Mouse (Mus musculus): ENCODE measurements around the gene Pls3.

Pls3 gene

GRCm38 (mm10) chrX:75874332-75875291, at the start of gene Pls3:
Gene Pls3, minus strand, starts transcription at chrX:75875182.
- DNase-seq = peak; percentile 92

DNA sequence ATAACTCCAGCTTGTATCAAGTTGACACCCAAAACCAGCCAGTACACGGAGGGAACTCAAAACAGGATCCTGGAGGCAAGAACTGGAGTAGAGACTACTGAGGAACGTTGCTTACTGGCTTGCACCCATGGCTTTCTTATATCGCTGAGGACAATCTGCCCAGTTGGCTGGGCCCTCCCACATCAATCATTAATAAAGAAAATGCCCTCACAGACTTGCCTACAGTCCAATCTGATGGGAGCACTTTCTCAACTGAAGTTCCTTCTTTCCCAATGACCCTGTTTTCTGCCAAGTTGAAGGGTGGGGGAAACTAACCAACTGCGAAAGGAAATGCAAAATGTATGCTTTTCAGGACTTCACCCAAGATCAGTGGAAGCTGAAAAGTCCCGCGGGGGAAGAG, 20.7 kb upstream of the Pls3 start:
- peak; percentile 5 for DNase-seq

DNA sequence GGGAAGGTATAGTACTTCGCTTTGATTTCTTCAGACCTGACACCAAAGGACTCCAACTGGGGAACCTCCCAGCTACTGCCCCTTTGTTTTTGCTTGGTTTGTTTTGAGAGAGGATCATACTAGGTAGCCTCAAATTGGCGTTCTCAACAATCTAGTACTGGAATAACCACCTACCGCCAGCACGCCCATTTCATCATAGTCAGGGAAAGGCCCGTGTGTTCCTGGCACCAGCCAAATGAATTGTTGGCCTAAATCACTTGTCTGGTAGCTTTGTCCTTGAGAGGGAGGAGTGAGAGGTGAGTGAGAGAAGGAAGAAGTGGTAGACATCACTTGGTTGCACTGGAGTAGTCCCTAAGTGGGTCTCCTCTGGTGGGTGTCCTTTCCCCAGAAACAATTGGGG, 584 bp upstream of the Pls3 start:
- peak; percentile 0 for DNase-seq

DNA sequence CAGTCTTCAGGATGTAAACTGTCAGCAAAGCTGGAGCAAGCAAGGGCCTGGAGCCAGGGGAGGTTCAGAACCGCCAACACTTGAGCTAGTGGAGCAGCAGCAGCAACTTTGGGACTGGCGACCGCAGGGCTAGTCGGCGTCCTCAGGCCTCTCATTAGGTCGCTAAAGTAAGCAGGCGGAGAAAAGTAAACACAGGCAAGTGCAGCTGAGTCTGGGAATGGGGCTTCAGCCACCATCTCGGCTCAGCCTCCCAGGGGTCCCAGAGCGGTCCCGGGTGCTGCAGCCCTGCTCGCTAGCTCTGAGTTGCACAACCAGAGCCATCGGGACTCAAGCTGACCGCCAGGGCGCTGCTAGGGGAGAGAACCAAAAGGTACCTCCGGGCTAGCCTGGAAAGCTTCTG, 1.2 kb downstream of the Pls3 start:
- peak; percentile 38 for DNase-seq

DNA sequence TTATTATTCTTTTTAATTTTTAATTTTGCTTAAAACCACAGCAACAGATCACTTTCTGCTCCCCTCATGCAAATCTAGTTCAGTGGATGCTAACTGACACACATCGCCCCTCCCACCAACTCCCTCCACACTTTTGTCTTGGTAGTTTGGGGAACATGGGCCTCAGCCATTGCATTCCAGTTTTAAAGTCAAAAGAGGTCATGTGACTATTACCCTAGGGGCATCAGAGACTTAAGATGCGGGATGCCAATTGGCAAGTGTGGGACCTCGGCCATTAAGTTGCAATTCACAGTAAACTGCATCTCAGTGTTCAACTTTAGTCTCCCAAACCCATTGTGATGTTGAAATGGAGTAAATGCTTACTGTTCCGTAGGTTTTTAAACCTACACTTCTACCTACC, 1.7 kb downstream of the Pls3 start:
- DNase-seq = no peak

DNA sequence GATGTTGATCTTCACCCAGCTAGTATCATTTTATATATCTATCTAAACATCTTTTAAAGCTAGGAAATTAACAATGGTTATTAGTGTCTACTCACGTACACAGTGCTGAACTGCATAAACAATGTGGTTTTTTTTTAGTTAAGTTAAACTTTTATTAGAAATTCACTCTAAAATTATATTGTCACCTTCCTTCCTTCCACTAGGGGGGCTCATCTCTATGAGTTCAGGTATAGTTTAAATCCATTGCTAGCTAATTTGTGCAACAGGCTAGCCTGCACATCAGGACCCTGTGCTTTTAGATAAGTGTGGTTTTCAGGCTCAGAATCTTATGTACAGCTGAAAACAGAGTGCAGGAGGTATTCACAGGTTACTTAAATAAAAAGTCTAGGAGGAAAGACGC, 3.1 kb downstream of the Pls3 start:
- DNase-seq = no peak

DNA sequence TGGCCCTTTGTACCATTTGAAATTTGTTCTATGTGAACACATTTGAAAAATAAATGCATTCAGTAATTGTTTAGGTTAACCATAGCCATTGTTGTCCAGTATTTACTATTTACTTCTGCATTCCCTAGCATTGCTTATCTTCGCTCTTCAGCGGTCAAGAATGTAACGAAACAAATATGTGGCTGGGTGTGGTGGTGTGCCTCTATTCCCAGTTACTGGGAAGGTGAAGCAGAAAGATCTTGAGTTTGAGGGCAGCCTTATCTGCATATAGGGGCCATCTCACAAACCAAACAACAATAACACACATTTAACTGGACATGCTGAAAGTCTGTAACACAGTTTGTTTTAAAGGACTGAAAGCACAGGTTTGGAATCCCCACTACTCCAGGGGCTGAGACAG, 13.3 kb downstream of the Pls3 start:
- DNase-seq = no peak

DNA sequence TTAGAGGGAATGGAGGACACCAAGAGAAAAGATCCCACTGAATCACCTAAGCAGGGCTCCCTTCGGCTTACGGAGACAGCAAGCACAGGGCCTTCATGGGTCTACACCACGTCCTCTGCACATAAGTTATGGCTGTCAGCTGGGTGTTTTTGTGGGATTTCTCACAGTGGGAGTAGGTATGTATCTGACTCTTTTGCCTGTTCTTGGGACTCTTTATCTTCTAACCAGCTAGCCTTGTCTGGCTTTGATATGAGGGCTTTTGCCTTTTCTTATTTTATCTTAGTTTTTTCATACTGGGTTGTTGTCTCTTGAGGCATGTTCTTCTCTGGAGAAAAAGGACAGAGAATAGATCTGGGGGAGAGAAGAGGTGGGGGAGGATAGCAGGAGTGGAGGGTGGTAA, 20.7 kb downstream of the Pls3 start:
- no peak for DNase-seq

DNA sequence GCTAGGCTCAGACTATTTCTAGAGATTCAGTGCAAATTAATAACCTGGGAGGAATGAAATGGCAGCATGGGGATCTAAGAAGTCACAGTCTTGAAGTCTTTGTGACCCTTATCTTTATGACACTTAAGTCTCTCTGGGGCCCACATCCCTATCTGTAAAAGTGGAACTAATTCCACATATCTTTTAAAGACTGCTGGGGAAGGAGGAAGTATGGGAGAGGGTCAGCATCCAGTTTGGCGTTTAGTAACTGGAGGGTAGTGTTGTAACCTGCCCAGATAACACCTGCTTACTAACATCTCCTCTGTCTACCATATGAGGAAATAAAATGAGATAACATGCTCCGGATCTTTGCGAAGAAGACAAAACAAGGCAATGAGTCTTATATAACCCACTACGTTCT, 30.7 kb downstream of the Pls3 start:
- DNase-seq = no peak

- peak; percentile 1 for DNase-seq
These were observed 32.1 kb downstream of the Pls3 start for GRCm38 (mm10) chrX:75842835-75843234.

GRCm38 (mm10) chrX:75842120-75842519, 32.9 kb downstream of the Pls3 start:
- DNase-seq = no peak

DNA sequence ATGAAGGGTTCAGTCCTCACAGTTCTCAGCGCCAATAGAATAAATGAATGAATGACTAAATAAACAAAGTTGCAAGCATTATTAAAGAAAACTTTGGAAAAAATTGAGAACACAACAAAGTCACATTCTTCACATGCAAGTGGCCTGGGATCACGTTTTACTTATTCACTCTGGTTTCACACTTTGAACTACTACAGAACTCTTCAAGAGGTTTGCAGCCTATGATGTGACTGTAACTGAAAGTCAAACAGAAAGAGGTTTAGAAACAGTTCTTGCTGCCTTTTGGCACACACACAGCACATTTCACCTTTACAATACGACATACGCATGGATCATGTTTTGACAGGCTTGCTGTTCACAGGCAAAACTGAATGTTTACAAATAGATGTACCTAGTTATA, 34.7 kb downstream of the Pls3 start:
- no peak for DNase-seq

GRCm38 (mm10) chrX:75834836-75835235, 40.1 kb downstream of the Pls3 start:
- DNase-seq = no peak

- no peak for DNase-seq
These were observed 40.7 kb downstream of the Pls3 start for GRCm38 (mm10) chrX:75834286-75834685.

DNA sequence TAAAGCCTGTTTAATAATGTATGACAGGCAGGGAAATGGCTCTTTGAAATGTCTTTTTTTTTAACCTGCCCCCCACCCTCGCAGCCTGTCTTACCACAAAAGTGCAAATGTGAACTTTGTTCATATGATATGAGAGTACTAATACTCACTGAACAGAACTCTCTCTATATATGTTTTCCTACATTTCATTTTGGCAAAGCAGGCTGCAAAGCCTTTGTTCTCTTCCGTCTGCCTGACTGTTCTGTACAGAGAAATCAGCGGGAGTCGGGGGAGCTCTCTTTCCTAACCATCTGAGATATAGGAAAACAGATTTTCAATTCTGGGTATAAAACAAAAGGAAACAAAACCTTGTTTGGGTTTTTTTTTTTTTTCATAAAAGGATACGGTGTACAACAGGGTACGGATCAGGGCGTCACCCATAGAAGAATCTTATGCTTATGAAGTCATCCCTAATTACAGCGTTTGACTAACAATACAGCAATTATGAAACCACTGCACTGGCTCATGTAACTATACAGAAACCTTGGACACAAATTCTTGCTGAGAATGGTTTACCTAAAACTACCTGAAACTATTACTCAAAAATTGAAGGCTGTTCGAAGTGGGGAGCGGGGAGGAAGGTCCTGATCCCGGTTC, 41.9 kb downstream of the Pls3 start:
- no peak for DNase-seq

DNA sequence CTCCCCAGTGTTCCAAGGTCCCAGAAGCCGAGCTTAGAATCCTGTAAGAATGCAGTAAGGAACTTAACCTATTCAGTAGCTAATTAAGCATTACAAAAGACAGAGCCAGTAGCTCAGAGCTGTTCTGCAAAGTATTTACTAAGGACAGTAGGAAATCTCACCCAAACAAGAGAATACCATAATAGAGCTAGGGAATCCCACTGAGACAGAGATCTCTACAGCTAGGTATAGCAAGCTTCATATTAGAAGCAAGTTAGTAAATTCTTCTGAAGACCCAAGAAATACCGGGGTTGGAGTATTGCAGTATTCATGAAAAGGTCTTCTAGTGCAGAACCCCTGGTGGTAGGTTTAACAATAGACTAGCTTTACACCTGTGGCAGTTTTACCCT, 45.1 kb downstream of the Pls3 start:
- no peak for DNase-seq

- DNase-seq = no peak
These were observed 45.6 kb downstream of the Pls3 start for GRCm38 (mm10) chrX:75829240-75829866.

- DNase-seq = peak; percentile 9
These were observed 56.2 kb downstream of the Pls3 start for GRCm38 (mm10) chrX:75818647-75819271.

DNA sequence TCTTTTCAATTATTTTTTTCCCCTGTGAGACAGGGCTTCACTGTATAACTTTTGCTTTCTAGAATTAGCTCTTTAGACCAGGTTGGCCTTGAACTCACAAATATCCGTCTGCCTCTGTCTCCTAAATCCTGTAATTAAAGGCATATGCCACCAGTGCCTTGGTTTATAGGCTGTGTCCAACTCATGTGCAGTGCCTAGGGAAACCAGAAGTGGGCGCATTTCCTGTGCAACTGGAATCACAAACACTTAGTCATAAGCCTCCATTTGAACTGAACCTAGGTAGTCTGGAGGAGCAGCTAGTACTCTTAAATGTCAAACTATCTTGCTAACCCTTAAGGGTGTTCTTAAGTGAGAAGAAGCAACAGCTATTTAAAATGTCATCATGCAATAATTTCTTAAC, 60.0 kb downstream of the Pls3 start:
- no peak for DNase-seq

DNA sequence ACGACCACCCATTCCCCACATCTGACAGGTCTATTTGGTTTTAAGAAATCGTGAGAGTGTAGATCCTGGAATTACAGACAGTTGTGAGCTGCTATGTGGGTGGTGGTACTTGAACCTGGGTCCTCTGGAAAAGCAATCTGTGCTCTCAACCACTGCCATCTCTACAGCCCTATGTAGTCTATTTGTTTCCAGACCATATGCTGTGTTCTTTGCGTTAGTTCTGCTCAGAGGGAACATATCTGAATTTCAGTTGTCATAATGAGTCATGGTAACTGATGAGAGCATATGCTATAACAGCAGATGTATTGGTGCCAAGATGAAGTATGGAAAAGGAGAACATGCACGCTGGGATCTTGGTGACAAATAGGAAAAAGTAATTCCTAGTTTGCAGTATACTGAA, 60.9 kb downstream of the Pls3 start:
- DNase-seq = no peak

GRCm38 (mm10) chrX:75796583-75796982, 78.4 kb downstream of the Pls3 start:
- peak; percentile 40 for DNase-seq

- no peak for DNase-seq
These were observed 95.2 kb downstream of the Pls3 start for GRCm38 (mm10) chrX:75779796-75780195.

DNA sequence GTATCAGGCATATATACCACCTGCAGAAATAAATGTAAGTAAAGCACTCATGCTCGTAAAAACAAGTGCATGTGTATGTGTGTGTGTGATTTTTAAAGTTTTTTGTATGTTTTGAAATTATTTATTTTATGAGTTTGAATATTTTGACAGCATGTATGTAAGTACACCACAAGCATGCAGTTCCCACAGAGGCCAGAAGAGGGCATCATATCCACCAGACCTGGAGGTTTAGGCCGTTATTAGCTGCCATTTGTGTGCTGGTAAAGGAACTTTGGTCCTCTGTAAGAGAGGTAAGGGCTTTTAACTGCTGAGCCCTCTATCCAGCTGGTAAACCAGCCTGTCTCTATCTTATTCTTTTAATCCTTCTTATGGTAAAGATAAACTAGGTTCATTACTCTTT, 97.5 kb downstream of the Pls3 start:
- no peak for DNase-seq

Measured in kidney, postnatal 14 days (tissue).